Mouse (Mus musculus) layer of hippocampus, adult 11-12 months (tissue): ENCODE results near the gene Spint1.

Source experiments
- DNase-seq: peaks from one replicate; pipeline ENCODE4 v3.0.0; 2022; ENCODE audit warnings: low spot score

The Spint1 gene

GRCm38 (mm10) chr2:119245246-119245645 is 8.1 kb downstream of the Spint1 start:
- no peak for DNase-seq

- no peak for DNase-seq
Observed at GRCm38 (mm10) chr2:119247904-119248303, 10.7 kb downstream of the Spint1 start.

GRCm38 (mm10) chr2:119249592-119250061 is 12.5 kb downstream of the Spint1 start:
- DNase-seq = no peak

- no peak for DNase-seq
Observed at GRCm38 (mm10) chr2:119250377-119250776, 13.2 kb downstream of the Spint1 start.

GRCm38 (mm10) chr2:119250826-119251478 is 13.8 kb downstream of the Spint1 start:
- peak; percentile 81 for DNase-seq

GRCm38 (mm10) chr2:119254976-119255375 is 17.8 kb downstream of the Spint1 start:
- DNase-seq = no peak

- no peak for DNase-seq
Observed at GRCm38 (mm10) chr2:119260518-119260917, 23.4 kb downstream of the Spint1 start.

- DNase-seq = no peak
Observed at GRCm38 (mm10) chr2:119261326-119261725, 24.2 kb downstream of the Spint1 start.

- no peak for DNase-seq
Observed at GRCm38 (mm10) chr2:119262978-119263377, 25.8 kb downstream of the Spint1 start.

- DNase-seq = no peak
Observed at GRCm38 (mm10) chr2:119263813-119264212, 26.7 kb downstream of the Spint1 start.

- no peak for DNase-seq
Observed at GRCm38 (mm10) chr2:119270286-119270642, 33.1 kb downstream of the Spint1 start.

- DNase-seq = peak; percentile 67
Observed at GRCm38 (mm10) chr2:119270643-119271331, 33.6 kb downstream of the Spint1 start, which contains the start of gene Rhov. Gene Rhov, minus strand, starts transcription at chr2:119271272.

GRCm38 (mm10) chr2:119274126-119274525 is 37.0 kb downstream of the Spint1 start:
- DNase-seq = no peak

- no peak for DNase-seq
Observed at GRCm38 (mm10) chr2:119276926-119277325, 39.8 kb downstream of the Spint1 start.

GRCm38 (mm10) chr2:119277810-119278209 is 40.6 kb downstream of the Spint1 start:
- no peak for DNase-seq

GRCm38 (mm10) chr2:119281899-119282565 is 44.9 kb downstream of the Spint1 start:
- DNase-seq = no peak

GRCm38 (mm10) chr2:119287372-119287771 is 50.2 kb downstream of the Spint1 start:
- DNase-seq = no peak

GRCm38 (mm10) chr2:119288270-119288882 is 51.2 kb downstream of the Spint1 start, which contains the start of gene Vps18:
Gene Vps18, plus strand, starts transcription at chr2:119288740.
- peak; percentile 98 for DNase-seq

GRCm38 (mm10) chr2:119289014-119289416 is 51.9 kb downstream of the Spint1 start:
- DNase-seq = no peak

- DNase-seq = no peak
Observed at GRCm38 (mm10) chr2:119292281-119292680, 55.1 kb downstream of the Spint1 start.

- no peak for DNase-seq
Observed at GRCm38 (mm10) chr2:119292852-119293251, 55.7 kb downstream of the Spint1 start.

- DNase-seq = no peak
Observed at GRCm38 (mm10) chr2:119293311-119293710, 56.1 kb downstream of the Spint1 start.
